Mouse (Mus musculus) stomach, postnatal 0 days (tissue): ENCODE data around the gene Cxcl17. TPM values are rescaled to one million over a fixed set of nuclear protein-coding genes. Genes with fewer than 3 reads are reported as not detected.

Experiments
- ATAC-seq: fragments of 200-750 bp; cut with Nextera tagmentation; 2 replicates; pipeline ENCODE4 v1.8.0; 2017; ENCODE audit not compliant: low FRiP score, low TSS enrichment
- DNase-seq: peaks from one replicate; pipeline ENCODE4 v3.0.0-alpha.2; 2016; ENCODE audit warnings: low spot score
- H3K27ac ChIP-seq: fragments of 300-500 bp; sonication (generic); replicated peaks from 2 replicates; pipeline ENCODE4 v1.5.1; 2014; ENCODE audit warnings: mild to moderate bottlenecking, control low read depth
- H3K27me3 ChIP-seq: fragments of 300-500 bp; sonication (generic); 2 replicates; pipeline ENCODE4 v1.6.1; 2014; ENCODE audit warnings: low read length; ENCODE audit not compliant: control insufficient read depth, insufficient read depth
- H3K36me3 ChIP-seq: fragments of 300-500 bp; sonication (generic); 2 replicates; pipeline ENCODE4 v1.6.1; 2014; ENCODE audit warnings: low read length, mixed read lengths; ENCODE audit not compliant: control insufficient read depth, insufficient read depth
- H3K4me1 ChIP-seq: fragments of 300-500 bp; sonication (generic); replicated peaks from 2 replicates; pipeline ENCODE4 v1.6.1; 2014; ENCODE audit warnings: antibody characterized with exemption; ENCODE audit not compliant: control insufficient read depth, insufficient read depth
- H3K4me2 ChIP-seq: fragments of 300-500 bp; sonication (generic); replicated peaks from 2 replicates; pipeline ENCODE4 v1.6.1; 2014; ENCODE audit warnings: low read depth, mild to moderate bottlenecking, control low read depth, moderate library complexity
- H3K4me3 ChIP-seq: fragments of 300-500 bp; sonication (generic); 2 replicates; pipeline ENCODE4 v1.5.1; 2014; ENCODE audit warnings: low read depth, low read length, control low read depth
- H3K9ac ChIP-seq: fragments of 300-500 bp; sonication (generic); 2 replicates; pipeline ENCODE4 v1.6.1; 2014; ENCODE audit warnings: mild to moderate bottlenecking, low read length, control low read depth, mixed read lengths
- H3K9me3 ChIP-seq: fragments of 300-500 bp; sonication (generic); 2 replicates; pipeline ENCODE4 v1.6.1; 2016; ENCODE audit warnings: low read length; ENCODE audit not compliant: control insufficient read depth
- CTCF ChIP-seq: IDR thresholded peaks from 2 replicates; pipeline ENCODE4 v1.5.1; 2016; ENCODE audit warnings: antibody characterized with exemption, low read depth, mild to moderate bottlenecking, moderate library complexity
- EP300 ChIP-seq: optimal IDR thresholded peaks from 2 replicates; pipeline ENCODE3; 2016; ENCODE audit warnings: antibody characterized with exemption
- WGBS: fragments of 180-500 bp; shearing (Covaris S2); extraction: QIAGEN DNeasy Blood & Tissue Kit; methylation state at CpG from one replicate; pipeline ENCODE4 v1.1.7; 2014; 5-methylcytosine and 5-hydroxymethylcytosine counted together
- polyA plus RNA-seq: library from polyadenylated mRNA; unstranded; fragments of >200 nt; fragmentation: Nextera tagmentation; extraction: Ambion mirVana; gene quantifications from 2 replicates; pipeline ENCODE4 v1.2.1, GENCODE M21; 2015

Cxcl17 gene
- polyA plus RNA-seq, 1 experiment from 2014 or later = 6.8 TPM

GRCm38 (mm10) chr7:25396621-25397020 is 16.1 kb downstream of the Cxcl17 start:
- Histone ChIP-seq H3K27me3 (no peaks in the 10 kb centered on the region), H3K27ac (peak overlapping the region; percentile 80; the same call in 1 of the 2 replicates), H3K4me2 (no peak overlapping the region), H3K9me3 (no peaks in the 10 kb centered on the region), H3K4me3 (no peak overlapping the region), H3K4me1 (peaks cover 3% of the 10 kb centered on the region), H3K36me3 (no peaks in the 10 kb centered on the region), H3K9ac (peak overlapping the region; percentile 8; the same call in 1 of the 2 replicates)
- ATAC-seq (no peak), DNase-seq (no peak)
- 89% methylated on average over 14 of the region's 14 CpGs for WGBS
- no peak for TF ChIP-seq CTCF
- no peak for TF ChIP-seq EP300

- Histone ChIP-seq H3K4me1 (peaks cover 4% of the 10 kb centered on the region), H3K27ac (peak overlapping the region; percentile 83), H3K27me3 (no peaks in the 10 kb centered on the region), H3K9me3 (no peaks in the 10 kb centered on the region), H3K4me3 (peak overlapping the region; percentile 54), H3K4me2 (peak overlapping the region; percentile 81), H3K36me3 (no peaks in the 10 kb centered on the region), H3K9ac (peak overlapping the region; percentile 54)
- ATAC-seq = peak; percentile 97
- DNase-seq = peak; percentile 96
- WGBS = 5% methylated on average over 52 of the region's 52 CpGs
- no peak for TF ChIP-seq EP300
- TF ChIP-seq CTCF = no peak
Observed at GRCm38 (mm10) chr7:25395558-25396521, 16.8 kb downstream of the Cxcl17 start.

GRCm38 (mm10) chr7:25395186-25395557 is 17.5 kb downstream of the Cxcl17 start:
- Histone ChIP-seq H3K27ac (peak overlapping the region; percentile 83), H3K4me1 (peaks cover 10% of the 10 kb centered on the region), H3K36me3 (no peaks in the 10 kb centered on the region), H3K4me2 (peak overlapping the region; percentile 81), H3K9me3 (no peaks in the 10 kb centered on the region), H3K4me3 (peak overlapping the region; percentile 54), H3K27me3 (no peaks in the 10 kb centered on the region), H3K9ac (peak overlapping the region; percentile 54)
- DNase-seq = no peak
- no peak; the same call in 1 of the 2 replicates for ATAC-seq
- under 1% methylated on average over 22 of the region's 22 CpGs for WGBS
- TF ChIP-seq CTCF = no peak
- no peak for TF ChIP-seq EP300

GRCm38 (mm10) chr7:25394754-25395153 is 17.9 kb downstream of the Cxcl17 start:
- Histone ChIP-seq H3K27me3 (no peaks in the 10 kb centered on the region), H3K9ac (peak overlapping the region; percentile 54), H3K4me2 (peak overlapping the region; percentile 81), H3K4me3 (peak overlapping the region; percentile 54), H3K4me1 (peaks cover 12% of the 10 kb centered on the region), H3K27ac (peak overlapping the region; percentile 83), H3K9me3 (no peaks in the 10 kb centered on the region), H3K36me3 (no peaks in the 10 kb centered on the region)
- DNase-seq = no peak
- no peak for ATAC-seq
- TF ChIP-seq EP300 = no peak
- TF ChIP-seq CTCF = no peak
- WGBS = 11% methylated on average over 7 of the region's 7 CpGs

GRCm38 (mm10) chr7:25393451-25394210 is 19.1 kb downstream of the Cxcl17 start:
- Histone ChIP-seq H3K36me3 (no peaks in the 10 kb centered on the region), H3K27ac (no peak overlapping the region), H3K4me2 (peak overlapping the region; percentile 81; the same call in 1 of the 2 replicates), H3K4me1 (peaks cover 12% of the 10 kb centered on the region), H3K4me3 (no peak overlapping the region), H3K9ac (no peak overlapping the region), H3K27me3 (no peaks in the 10 kb centered on the region), H3K9me3 (no peaks in the 10 kb centered on the region)
- TF ChIP-seq CTCF = no peak
- TF ChIP-seq EP300 = no peak
- 69% methylated on average over 8 of the region's 8 CpGs for WGBS
- DNase-seq (no peak), ATAC-seq (no peak)
